Mouse (Mus musculus) erythroblast, embryonic 14.5 days (primary cell): Measurements from ENCODE around the gene Samd4. TPM values are rescaled to one million over a fixed set of nuclear protein-coding genes. Genes with fewer than 3 reads are reported as not detected.

Source experiments
- H3K27me3 ChIP-seq: 2 replicates; pipeline ENCODE4 v1.6.1; 2012; ENCODE audit warnings: inconsistent platforms; ENCODE audit not compliant: control insufficient read depth
- H3K36me3 ChIP-seq: 2 replicates; pipeline ENCODE4 v1.6.1; 2012; ENCODE audit warnings: mild to moderate bottlenecking, inconsistent platforms; ENCODE audit not compliant: control insufficient read depth
- H3K4me1 ChIP-seq: 2 replicates; pipeline ENCODE4 v1.6.1; 2012; ENCODE audit warnings: inconsistent platforms; ENCODE audit not compliant: control insufficient read depth
- H3K4me3 ChIP-seq: replicated peaks from 2 replicates; pipeline ENCODE3; 2012; ENCODE audit warnings: moderate library complexity, mild to moderate bottlenecking, inconsistent platforms
- H3K9me3 ChIP-seq: 2 replicates; pipeline ENCODE4 v1.6.1; 2012; ENCODE audit warnings: low read length, inconsistent platforms, mixed read lengths; ENCODE audit not compliant: control insufficient read depth
- GATA1 ChIP-seq: IDR thresholded peaks from 2 replicates; pipeline ENCODE4 v1.6.1; 2012; ENCODE audit warnings: low read length, inconsistent platforms, mixed read lengths
- TAL1 ChIP-seq: IDR thresholded peaks from 3 replicates; pipeline ENCODE4 v1.6.1; 2012; ENCODE audit warnings: low read length, inconsistent platforms, mixed read lengths
- polyA plus RNA-seq: library from polyadenylated mRNA; stranded (reverse); fragments of >175 nt; gene quantifications from 2 replicates; pipeline ENCODE4 v1.2.3, GENCODE M21; 2012

Samd4 gene
- polyA plus RNA-seq, 1 experiment, result 0.14 TPM

DNA sequence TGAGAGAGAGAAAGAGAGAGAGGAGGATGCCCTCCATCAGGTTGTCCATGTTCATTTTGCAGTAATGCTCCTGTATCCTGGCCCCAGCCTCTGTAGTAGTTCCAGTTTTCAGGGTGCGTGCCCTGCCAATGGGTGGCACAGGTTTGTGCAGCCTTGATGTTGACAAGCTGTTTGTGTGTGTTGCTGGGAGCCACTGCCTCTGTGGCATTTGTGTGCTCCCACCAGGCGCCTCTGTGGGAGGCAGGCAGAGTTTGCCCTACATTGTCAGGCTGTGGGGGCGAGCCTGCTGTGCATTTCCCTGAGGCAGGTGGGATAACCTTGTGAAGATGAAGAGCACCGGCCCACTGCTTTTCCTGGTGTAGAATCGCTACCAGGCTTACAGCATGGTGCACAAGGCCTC, 37.8 kb downstream of the Samd4 start:
- no peaks in the 10 kb centered on the region for H3K36me3 ChIP-seq
- H3K27me3 ChIP-seq, result no peaks in the 10 kb centered on the region
- TF ChIP-seq TAL1, result no peak
- TF ChIP-seq GATA1, result no peak
- H3K4me1 ChIP-seq, result no peaks in the 10 kb centered on the region
- no peaks in the 10 kb centered on the region for H3K9me3 ChIP-seq
- no peak overlapping the region for H3K4me3 ChIP-seq

DNA sequence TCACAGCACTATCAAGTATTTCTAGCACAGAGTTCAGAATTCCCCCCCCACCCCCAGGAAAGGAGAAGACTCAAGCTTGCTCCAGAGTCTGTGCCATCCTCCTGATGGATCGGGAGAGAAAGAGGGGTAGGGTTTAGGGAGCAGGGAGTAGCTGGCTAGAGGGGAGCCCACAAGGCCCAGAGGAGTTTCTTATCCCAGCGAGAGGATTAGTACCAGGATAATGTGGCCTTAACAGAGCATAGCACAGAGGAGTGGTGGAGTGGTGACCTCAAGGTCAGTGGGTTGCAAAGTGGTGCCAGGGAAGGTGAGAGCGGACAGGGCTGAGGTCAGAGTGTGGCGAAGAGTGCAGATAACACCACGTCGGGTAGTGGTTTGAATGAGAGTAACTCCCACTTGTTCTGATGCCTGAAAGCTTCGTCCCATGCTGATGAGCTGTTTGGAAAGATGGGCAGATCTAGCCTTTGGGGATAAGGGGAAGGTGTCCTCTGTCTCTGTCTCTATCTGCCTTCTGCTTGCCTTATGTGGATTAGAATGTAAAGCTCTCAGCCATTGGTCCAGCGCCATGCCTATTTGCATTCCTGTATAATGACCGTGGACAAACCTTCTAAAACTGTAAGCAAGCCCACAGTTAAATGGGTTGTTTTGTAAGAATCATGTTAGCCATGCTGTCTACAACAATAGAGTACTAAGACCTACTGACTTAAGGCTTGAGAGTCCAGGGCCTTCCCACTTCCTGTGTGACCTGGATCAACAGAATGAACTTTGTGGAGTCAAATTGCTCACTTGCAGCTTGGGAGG, 38.7 kb downstream of the Samd4 start:
- Histone ChIP-seq H3K4me1 (no peaks in the 10 kb centered on the region), H3K9me3 (no peaks in the 10 kb centered on the region), H3K36me3 (no peaks in the 10 kb centered on the region), H3K4me3 (no peak overlapping the region), H3K27me3 (no peaks in the 10 kb centered on the region)
- TF ChIP-seq TAL1, result no peak
- no peak for TF ChIP-seq GATA1

DNA sequence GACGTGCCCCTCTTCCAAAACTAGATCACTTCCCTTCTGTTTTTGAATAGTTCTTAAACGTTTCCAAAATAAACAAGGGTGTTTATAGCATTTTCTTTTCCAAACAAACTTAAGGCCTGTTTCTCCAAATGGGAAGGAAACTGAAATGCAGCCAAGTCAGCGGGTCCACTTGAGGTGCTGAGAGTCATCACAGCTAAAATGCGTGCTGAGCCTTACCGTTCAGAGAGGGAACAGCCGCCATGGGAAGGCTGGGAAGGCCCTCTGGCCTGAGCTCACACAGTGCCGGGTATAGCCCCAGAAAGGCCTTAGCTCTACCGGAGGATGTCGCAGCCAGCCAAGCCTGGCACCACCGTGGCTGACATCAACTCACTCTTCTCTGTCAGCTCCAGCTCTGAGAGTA, 41.3 kb downstream of the Samd4 start:
- Histone ChIP-seq H3K4me3 (no peak overlapping the region), H3K27me3 (no peaks in the 10 kb centered on the region), H3K9me3 (no peaks in the 10 kb centered on the region), H3K4me1 (no peaks in the 10 kb centered on the region), H3K36me3 (no peaks in the 10 kb centered on the region)
- no peak for TF ChIP-seq TAL1
- TF ChIP-seq GATA1, result no peak

DNA sequence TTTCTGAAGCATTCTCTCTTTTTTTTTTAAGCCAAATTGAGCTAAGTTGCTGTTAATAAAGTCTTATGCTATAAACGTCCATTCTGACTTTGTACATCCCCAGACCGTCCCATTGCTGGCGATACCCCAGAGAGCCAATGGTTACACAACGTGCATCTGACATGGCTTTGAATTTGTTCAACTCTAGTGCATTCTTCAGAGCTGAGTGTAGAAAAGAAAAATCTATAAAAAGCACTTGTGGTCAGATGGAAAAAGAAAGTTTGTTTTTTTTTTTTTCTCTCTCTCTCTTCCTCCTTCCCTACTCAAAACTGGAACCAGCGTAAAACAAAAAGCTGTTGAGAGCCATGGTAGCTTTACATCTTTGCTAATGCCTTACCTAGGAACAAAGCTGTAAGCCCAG, 41.8 kb downstream of the Samd4 start:
- H3K27me3 ChIP-seq, result no peaks in the 10 kb centered on the region
- no peaks in the 10 kb centered on the region for H3K9me3 ChIP-seq
- H3K36me3 ChIP-seq, result no peaks in the 10 kb centered on the region
- no peak for TF ChIP-seq TAL1
- no peak for TF ChIP-seq GATA1
- no peak overlapping the region for H3K4me3 ChIP-seq
- H3K4me1 ChIP-seq, result no peaks in the 10 kb centered on the region

DNA sequence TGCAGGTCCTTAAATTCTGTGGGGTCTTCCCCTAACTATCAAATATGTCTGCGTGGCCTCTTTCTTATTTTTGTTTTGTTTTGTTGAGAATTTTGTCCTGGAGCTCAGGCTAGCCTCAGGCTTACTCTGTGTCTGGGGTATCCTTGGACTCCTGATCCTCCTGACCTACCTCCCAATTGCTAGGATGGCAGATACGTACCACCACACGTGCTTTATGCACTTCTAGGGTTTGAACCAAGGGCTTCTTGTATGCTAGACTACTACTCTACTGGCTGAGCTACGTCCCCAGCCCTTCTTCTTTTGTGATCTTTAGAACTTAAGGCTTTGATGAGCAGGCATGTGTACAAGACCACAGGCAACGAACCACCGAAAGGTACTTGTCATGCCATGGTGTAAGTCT, 45.9 kb downstream of the Samd4 start:
- TF ChIP-seq GATA1, result no peak
- TF ChIP-seq TAL1, result no peak
- Histone ChIP-seq H3K27me3 (no peaks in the 10 kb centered on the region), H3K4me1 (no peaks in the 10 kb centered on the region), H3K36me3 (no peaks in the 10 kb centered on the region), H3K4me3 (no peak overlapping the region), H3K9me3 (no peaks in the 10 kb centered on the region)

DNA sequence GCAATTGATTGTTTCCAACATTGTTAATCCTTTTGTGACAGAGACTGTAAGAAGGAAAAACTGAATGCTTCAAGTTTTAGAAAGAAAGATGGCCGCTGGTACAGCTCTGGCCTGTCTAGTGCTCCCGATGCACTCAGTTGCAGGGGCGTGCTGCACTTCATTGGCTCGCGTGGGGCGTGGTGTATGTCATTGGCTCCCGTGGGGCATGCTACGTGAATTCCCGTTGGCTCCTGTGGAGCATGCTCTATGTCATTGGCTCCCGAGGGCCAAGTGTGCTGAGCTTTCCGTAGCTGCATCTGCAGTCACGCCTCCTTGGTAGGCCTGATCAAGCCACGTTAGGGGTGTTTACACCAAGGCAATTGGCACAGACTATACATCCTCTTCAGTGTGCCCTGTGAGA, 49.5 kb downstream of the Samd4 start:
- TF ChIP-seq GATA1 (no peak), TAL1 (no peak)
- no peaks in the 10 kb centered on the region for H3K36me3 ChIP-seq
- H3K4me1 ChIP-seq, result no peaks in the 10 kb centered on the region
- no peaks in the 10 kb centered on the region for H3K9me3 ChIP-seq
- no peaks in the 10 kb centered on the region for H3K27me3 ChIP-seq
- H3K4me3 ChIP-seq, result no peak overlapping the region

DNA sequence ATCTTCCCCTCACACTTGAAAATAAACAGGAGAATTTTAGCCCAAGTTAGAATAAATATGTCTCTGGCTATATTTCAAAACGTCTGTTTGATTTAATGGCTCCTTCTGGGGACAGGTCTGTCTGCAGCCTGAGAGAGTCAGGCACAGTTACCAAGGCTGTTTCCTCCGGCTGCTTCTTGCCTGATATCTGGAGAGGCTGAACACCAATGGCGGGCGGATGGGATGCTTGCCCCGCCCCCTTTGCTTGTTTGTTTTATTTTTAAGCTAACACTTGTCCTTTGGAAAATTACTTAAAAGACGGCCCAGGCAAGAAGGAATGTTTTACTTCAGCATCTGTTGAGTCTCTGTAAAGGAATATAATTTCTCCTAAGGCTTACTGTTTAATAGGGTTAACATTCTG, 50.1 kb downstream of the Samd4 start:
- H3K27me3 ChIP-seq, result no peaks in the 10 kb centered on the region
- no peaks in the 10 kb centered on the region for H3K36me3 ChIP-seq
- H3K4me1 ChIP-seq, result no peaks in the 10 kb centered on the region
- H3K9me3 ChIP-seq, result no peaks in the 10 kb centered on the region
- no peak overlapping the region for H3K4me3 ChIP-seq
- TF ChIP-seq TAL1 (no peak), GATA1 (no peak)

DNA sequence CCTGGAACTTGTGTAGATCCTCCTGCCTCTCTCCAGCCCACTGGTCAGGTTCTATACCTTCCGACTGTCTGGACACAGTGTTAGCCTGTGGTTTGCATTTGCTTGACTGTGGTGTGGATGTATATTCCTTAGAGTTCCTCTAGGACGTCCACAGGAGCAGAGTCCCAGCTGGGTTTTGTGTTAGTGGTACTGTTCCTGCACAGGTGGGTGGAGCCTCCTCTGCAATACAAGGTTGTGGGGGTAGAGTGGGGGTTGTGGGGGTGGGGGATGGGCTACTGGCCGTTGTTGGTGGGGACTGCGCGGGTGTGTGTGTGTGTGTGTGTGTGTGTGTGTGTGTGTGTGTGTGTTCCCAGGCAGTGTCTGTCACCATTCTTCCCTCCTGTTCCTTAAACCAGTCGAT, 58.4 kb downstream of the Samd4 start:
- no peaks in the 10 kb centered on the region for H3K9me3 ChIP-seq
- no peaks in the 10 kb centered on the region for H3K4me1 ChIP-seq
- no peaks in the 10 kb centered on the region for H3K36me3 ChIP-seq
- no peak for TF ChIP-seq TAL1
- no peak for TF ChIP-seq GATA1
- H3K4me3 ChIP-seq, result no peak overlapping the region
- no peaks in the 10 kb centered on the region for H3K27me3 ChIP-seq

DNA sequence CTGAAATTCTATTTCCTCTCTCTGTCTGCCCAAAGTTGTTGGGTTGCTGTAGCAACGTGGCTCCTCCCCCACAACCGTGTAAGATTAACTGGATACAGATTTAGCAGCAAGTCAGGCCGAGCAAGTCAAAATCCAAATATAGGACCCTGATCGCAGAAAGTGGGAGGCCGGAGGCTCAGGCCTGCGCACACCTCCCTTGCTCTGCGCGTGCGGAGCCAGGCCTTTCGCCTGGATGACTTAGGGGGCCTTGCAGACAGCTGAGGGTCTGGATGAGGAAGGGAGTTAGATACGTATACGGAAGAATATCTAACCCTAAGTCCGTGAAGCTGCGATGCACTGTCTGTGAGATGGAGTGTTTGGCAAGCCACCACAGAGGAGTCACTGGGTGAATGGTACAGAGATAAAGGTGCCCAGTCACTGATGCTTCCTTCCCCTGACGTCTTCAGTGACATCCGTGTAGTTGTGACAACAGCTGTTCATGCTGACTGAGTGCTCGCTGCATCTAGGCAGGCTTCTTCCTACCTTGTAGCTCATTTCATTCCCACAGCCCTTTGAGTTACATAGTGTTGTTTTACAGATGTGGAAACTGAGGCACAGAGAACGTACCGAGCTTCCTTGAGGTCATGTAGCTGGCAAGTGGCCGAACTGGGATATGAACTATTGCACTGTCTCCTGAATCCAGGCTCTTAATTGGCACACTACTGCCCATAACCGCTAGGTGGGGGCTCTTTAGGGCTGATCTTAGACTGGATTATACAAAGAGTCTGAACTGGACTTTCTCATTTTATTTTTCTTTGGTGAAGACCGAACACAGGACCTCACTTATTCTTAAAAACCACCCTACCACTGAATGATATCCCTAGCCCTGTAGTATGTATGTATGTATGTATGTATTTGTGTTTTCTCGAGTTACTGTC, 59.5 kb downstream of the Samd4 start:
- no peak overlapping the region for H3K4me3 ChIP-seq
- no peaks in the 10 kb centered on the region for H3K36me3 ChIP-seq
- H3K9me3 ChIP-seq, result no peaks in the 10 kb centered on the region
- H3K27me3 ChIP-seq, result no peaks in the 10 kb centered on the region
- TF ChIP-seq GATA1 (no peak), TAL1 (no peak)
- no peaks in the 10 kb centered on the region for H3K4me1 ChIP-seq
